Mouse (Mus musculus) layer of hippocampus, adult 11-12 months (tissue): ENCODE measurements at regions not wholly inside any gene's neighbourhood (a gene's known extent, or its start where the extent isn't known, plus 50 kb on each side); places are given as distances from the start of the nearest gene placed in this dataset.
A peak's percentile ranks its signal among the peaks of the same experiment; 100 is the strongest.

Source experiments
- DNase-seq: peaks from one replicate; pipeline ENCODE4 v3.0.0; 2022; ENCODE audit warnings: low spot score

GRCm38 (mm10) chr1:64297343-64297742 is 175.3 kb upstream of the Klf7 start:
- no peak for DNase-seq

DNA sequence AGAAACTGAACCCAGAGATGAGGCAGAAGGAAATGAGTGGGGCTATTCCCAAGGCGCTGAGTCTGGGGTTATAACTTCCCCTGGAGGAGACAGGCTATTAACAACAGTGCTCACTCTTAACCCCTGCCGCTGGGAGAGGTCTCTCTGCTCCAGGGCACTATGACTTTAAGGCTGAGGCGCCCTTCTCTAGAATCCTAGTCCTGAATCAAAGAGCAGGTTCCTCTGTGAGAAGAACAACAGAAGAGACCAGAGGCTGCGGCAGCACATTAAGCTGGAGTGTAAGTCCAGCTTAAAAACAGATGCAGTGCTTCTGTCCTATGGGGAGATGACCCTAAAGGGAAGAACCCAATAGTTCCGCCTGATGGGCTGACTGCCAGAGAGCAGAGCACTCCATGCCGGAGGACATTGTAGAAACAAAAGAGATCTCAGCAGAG is 173.4 kb upstream of the Klf7 start:
- DNase-seq, result no peak

- DNase-seq, result no peak
Measured at GRCm38 (mm10) chr1:64295051-64295450, 173.0 kb upstream of the Klf7 start.

- peak; percentile 54 for DNase-seq
Measured at GRCm38 (mm10) chr1:64288812-64289447, 166.8 kb upstream of the Klf7 start.

- DNase-seq, result no peak
Measured at GRCm38 (mm10) chr1:64287068-64287467, 165.0 kb upstream of the Klf7 start.

GRCm38 (mm10) chr1:64284656-64285055 is 162.6 kb upstream of the Klf7 start:
- no peak for DNase-seq

- DNase-seq, result no peak
Measured at GRCm38 (mm10) chr1:64275865-64276264, 153.8 kb upstream of the Klf7 start.

DNA sequence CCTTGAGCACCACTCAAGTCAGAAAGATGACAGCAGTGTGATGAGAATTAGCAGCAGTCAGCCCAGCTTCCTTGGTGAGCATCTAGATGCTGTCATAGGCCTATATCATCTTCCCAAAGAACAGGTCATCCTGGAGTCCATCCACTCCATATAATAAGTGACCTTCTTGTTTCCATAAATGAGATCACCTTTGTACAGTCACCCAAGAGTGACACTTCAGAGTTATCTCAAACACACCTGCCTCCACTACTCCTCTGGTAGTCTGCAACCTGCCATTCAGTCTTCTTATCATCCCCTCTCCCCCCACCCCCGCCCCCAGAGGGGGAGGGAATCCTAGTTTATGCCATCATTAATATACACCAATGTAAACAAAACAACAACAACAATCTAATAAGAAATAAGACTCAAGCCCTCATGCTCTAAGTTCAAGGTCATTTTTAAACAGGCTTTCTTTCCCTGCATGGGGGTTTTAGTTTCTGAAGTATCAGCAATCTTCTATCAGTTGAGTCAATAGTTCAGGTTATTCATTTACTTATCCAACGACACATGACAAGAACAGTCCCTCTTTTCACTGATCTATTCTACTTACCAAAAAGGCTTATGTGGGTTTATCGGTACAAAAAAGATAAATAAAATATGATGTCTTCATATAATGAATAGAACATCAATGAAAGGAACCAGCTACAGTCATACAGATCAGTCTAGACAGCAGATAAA is 153.2 kb upstream of the Klf7 start:
- DNase-seq, result no peak

DNA sequence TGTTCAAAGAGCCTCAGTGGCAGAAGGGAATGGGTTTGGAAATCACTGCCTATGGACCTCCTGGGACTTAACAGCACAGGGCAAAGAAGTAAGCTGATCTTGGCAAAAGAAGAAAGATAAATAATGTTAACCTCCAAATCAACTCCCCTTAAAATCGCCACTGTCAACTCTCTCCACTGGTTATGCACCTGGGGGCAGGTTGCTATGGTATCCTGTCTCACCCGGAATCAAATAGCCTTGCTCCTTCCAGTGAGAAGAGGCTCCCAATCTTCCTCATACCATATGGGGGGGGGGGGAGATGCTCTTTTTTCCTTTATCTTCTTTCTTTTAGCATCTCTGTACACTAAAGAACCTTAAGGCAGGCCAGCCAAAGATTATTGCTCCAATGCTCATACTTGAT is 135.2 kb upstream of the Klf7 start:
- no peak for DNase-seq

GRCm38 (mm10) chr1:64255554-64256295 is 133.6 kb upstream of the Klf7 start:
- peak; percentile 7 for DNase-seq

DNA sequence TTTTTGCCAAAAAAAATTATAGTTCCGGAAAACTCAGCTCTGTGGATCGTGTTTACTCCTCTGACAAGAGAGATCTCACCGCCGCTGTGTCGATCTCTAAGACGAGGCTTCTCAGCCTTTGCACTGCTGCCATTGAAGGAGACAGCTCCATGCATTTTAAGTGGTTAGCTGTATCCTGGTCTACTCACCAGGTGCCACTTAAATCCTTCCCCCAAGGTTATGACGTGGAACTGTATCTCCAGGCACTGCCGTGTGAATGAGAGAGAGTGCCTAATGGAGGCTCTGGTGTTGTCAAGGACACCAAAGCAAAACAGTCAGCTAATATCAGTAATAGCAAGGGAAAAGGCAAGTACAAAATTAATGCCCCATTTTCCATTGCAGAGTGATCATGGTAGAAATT is 132.6 kb upstream of the Klf7 start:
- peak; percentile 5 for DNase-seq

GRCm38 (mm10) chr1:64253996-64254395 is 131.9 kb upstream of the Klf7 start:
- no peak for DNase-seq

- DNase-seq, result no peak
Measured at GRCm38 (mm10) chr1:64242401-64242800, 120.3 kb upstream of the Klf7 start.

GRCm38 (mm10) chr1:64229654-64230053 is 107.6 kb upstream of the Klf7 start:
- no peak for DNase-seq

- DNase-seq, result peak; percentile 56
Measured at GRCm38 (mm10) chr1:64226001-64226918, 104.2 kb upstream of the Klf7 start.

DNA sequence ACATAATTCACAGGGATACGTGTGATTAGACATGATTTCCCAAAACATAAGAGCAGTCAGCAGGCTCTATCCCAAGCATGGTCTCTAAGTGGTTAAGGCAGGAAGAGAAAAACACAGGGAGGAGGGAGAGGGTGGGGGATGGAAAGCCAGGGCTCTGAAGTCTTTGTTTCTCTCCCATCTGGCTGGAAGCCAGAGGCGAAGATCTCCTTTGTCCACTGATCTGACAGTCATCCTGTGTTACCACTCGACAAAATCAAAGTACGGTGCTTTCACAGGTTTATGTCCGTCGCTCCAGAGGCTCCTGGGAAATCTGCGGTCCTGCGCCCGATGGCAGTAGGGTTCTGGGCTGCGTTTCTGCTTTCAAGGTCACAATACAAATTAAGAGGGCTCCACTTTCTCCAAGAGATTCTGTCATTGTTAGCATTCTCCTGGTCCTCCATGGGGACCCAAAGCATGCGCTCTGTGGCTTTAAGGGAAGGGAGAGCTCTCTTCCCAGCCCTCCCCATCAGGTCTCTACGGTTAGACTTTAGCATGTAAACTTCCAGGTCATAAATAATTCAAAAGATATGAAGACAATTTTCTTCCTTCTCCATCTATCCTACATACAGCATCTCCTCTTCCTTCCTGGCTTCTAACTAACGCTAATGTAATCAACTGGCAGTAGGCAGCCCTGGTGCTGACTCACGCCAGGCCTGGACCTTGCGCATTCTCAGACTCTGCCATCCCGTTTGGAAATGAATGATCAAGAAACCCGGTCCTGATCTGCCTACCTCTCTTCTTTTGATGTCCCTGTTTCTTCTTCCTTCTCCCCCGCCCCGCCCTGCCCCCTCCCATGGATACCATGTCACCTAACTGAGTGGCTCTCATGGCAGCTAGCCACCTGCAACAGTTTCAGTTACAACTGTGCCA is 102.0 kb upstream of the Klf7 start:
- no peak for DNase-seq

DNA sequence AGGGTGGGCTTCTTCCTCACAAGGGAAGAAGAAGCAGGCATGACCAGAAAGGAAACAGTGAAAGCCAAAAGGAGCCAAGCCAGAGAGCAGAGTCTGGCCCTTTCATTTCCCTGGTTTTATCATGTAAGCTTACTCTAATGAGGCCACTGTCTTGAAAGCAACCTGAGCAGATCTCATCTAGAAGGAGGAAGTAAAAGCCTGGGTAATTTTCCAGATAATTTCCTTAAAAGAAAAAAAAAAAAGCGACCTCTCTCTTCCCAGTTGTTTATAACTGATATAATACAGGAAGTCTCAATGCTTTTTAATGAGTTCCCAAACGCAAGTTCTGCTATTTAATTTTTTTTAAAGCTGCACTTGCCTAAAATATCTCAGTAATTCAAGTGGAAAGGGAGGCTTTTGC is 100.4 kb upstream of the Klf7 start:
- DNase-seq, result no peak

DNA sequence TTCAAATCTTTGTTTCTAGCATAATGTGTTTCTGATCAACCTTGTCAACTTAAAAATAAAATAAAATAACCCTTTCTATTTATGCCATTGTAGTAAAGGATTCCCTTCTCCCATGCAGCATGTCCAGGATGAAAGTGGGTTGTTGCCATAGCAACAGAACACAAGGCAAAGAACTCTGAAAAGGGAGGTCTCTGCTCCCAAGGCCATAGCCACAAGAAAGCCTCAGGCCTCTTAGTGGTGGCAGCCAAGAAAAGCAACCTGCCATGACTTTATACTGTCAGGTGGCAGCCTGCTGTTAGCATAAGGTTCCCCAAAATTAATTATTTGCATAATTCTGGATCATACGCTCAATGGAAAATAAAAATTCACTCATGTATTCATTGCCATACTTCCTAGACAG is 98.4 kb upstream of the Klf7 start:
- DNase-seq, result no peak

GRCm38 (mm10) chr1:64220040-64220439 is 98.0 kb upstream of the Klf7 start:
- DNase-seq, result no peak

DNA sequence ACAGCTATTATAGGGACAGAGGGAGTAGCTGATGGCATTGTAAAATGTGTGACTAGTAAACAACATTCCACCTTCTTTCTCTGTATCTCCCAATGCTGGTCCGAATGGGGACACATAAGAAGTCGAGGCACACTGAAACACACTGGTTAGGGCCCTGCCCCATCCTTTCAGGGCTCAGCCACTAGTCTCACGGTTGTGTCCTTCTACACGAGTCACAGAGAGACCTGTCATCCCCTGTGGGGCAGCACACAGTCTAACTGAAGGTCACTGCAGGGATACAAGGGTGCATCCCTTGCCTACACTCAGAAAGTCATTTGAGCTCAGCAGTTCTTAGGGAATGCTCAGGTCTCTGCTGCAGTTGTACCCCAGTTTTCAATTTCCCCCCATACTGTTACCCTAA is 93.6 kb upstream of the Klf7 start:
- DNase-seq, result no peak

- no peak for DNase-seq
Measured at GRCm38 (mm10) chr1:64209131-64209530, 87.0 kb upstream of the Klf7 start.
